Mouse (Mus musculus): ENCODE data around the gene Gm38392. TPM values are rescaled to one million over a fixed set of nuclear protein-coding genes. Genes with fewer than 3 reads are reported as not detected.

Gm38392 gene
- polyA plus RNA-seq, 1 experiment from 2014 or later, result 0.33 TPM

GRCm38 (mm10) chr3:88232301-88232702 is 54.7 kb downstream of the Gm38392 start:
- H3K4me3 ChIP-seq, result no peak overlapping the region
- ATAC-seq (ENCODE audit: low read depth), result peak; percentile 64
- peaks cover 98% of the 10 kb centered on the region for H3K4me1 ChIP-seq (replicated peaks)
- no peaks in the 10 kb centered on the region for H3K27me3 ChIP-seq
- no peak overlapping the region for H3K4me2 ChIP-seq
- WGBS, result 16% methylated on average over 7 of the region's 7 CpGs
- 0 out of 2 replicates have a peak overlapping the region, but pooled peaks have one; percentile 49 for H3K9ac ChIP-seq
- peaks cover 28% of the 10 kb centered on the region for H3K36me3 ChIP-seq
- H3K9me3 ChIP-seq, result no peaks in the 10 kb centered on the region
- H3K27ac ChIP-seq (replicated peaks), result peak overlapping the region; percentile 98

GRCm38 (mm10) chr3:88231061-88231641 is 55.9 kb downstream of the Gm38392 start:
- H3K4me1 ChIP-seq (replicated peaks), result peaks cover 98% of the 10 kb centered on the region
- H3K9ac ChIP-seq, result peak overlapping the region; percentile 53
- H3K4me3 ChIP-seq, result no peak overlapping the region

GRCm38 (mm10) chr3:88230262-88231047 is 56.6 kb downstream of the Gm38392 start:
- no peaks in the 10 kb centered on the region for H3K27me3 ChIP-seq
- peak overlapping the region; percentile 53 for H3K9ac ChIP-seq
- WGBS, result 16% methylated on average over 17 of the region's 17 CpGs
- H3K9me3 ChIP-seq, result no peaks in the 10 kb centered on the region
- H3K4me1 ChIP-seq (replicated peaks), result peaks cover 98% of the 10 kb centered on the region
- peaks cover 45% of the 10 kb centered on the region for H3K36me3 ChIP-seq
- no peak overlapping the region for H3K4me3 ChIP-seq
- H3K27ac ChIP-seq (replicated peaks), result peak overlapping the region; percentile 98
- peak; percentile 9; the same call in 1 of the 2 replicates for ATAC-seq (ENCODE audit: low read depth)
- no peak overlapping the region for H3K4me2 ChIP-seq

More at GRCm38 (mm10) chr3:88231061-88231641, 55.9 kb downstream of the Gm38392 start:
- no peaks in the 10 kb centered on the region for H3K27me3 ChIP-seq
- H3K9me3 ChIP-seq, result no peaks in the 10 kb centered on the region
- 5% methylated on average over 1 of the region's 1 CpGs for WGBS
- ATAC-seq (ENCODE audit: low read depth), result peak; percentile 75
- H3K27ac ChIP-seq (replicated peaks), result peak overlapping the region; percentile 98
- H3K4me2 ChIP-seq, result no peak overlapping the region
- H3K36me3 ChIP-seq, result peaks cover 38% of the 10 kb centered on the region

GRCm38 (mm10) chr3:88229526-88229925 is 57.5 kb downstream of the Gm38392 start:
- peaks cover 54% of the 10 kb centered on the region for H3K36me3 ChIP-seq
- WGBS, result 49% methylated on average over 6 of the region's 6 CpGs
- no peak for ATAC-seq (ENCODE audit: low read depth)
- H3K9ac ChIP-seq, result peak overlapping the region; percentile 53
- no peaks in the 10 kb centered on the region for H3K27me3 ChIP-seq
- H3K4me1 ChIP-seq (replicated peaks), result peaks cover 100% of the 10 kb centered on the region
- H3K4me3 ChIP-seq, result no peak overlapping the region
- H3K9me3 ChIP-seq, result no peaks in the 10 kb centered on the region
- H3K4me2 ChIP-seq, result no peak overlapping the region
- peak overlapping the region; percentile 98 for H3K27ac ChIP-seq (replicated peaks)

- Histone ChIP-seq H3K9me3 (no peaks in the 10 kb centered on the region), H3K36me3 (peaks cover 60% of the 10 kb centered on the region), H3K4me2 (peak overlapping the region; percentile 15), H3K27me3 (no peaks in the 10 kb centered on the region), H3K4me3 (no peak overlapping the region), H3K4me1 (replicated peaks) (peaks cover 100% of the 10 kb centered on the region), H3K9ac (peak overlapping the region; percentile 53), H3K27ac (replicated peaks) (peak overlapping the region; percentile 98)
- ATAC-seq (ENCODE audit: low read depth), result no peak
- WGBS, result 39% methylated on average over 4 of the region's 4 CpGs
Observed at GRCm38 (mm10) chr3:88228906-88229305, 58.1 kb downstream of the Gm38392 start.

- Histone ChIP-seq H3K27me3 (no peaks in the 10 kb centered on the region), H3K4me2 (peak overlapping the region; percentile 15), H3K27ac (replicated peaks) (peak overlapping the region; percentile 98), H3K4me1 (replicated peaks) (peaks cover 100% of the 10 kb centered on the region), H3K4me3 (no peak overlapping the region), H3K9me3 (no peaks in the 10 kb centered on the region), H3K36me3 (peaks cover 70% of the 10 kb centered on the region), H3K9ac (peak overlapping the region; percentile 53)
- WGBS, result 3% methylated on average over 6 of the region's 6 CpGs
- ATAC-seq (ENCODE audit: low read depth), result peak; percentile 2
Observed at GRCm38 (mm10) chr3:88227976-88228375, 59.0 kb downstream of the Gm38392 start.

GRCm38 (mm10) chr3:88227260-88227659 is 59.8 kb downstream of the Gm38392 start:
- 18% methylated on average over 4 of the region's 4 CpGs for WGBS
- H3K4me2 ChIP-seq, result 0 out of 2 replicates have a peak overlapping the region, but pooled peaks have one; percentile 15
- ATAC-seq (ENCODE audit: low read depth), result no peak
- peaks cover 76% of the 10 kb centered on the region for H3K36me3 ChIP-seq
- H3K4me1 ChIP-seq (replicated peaks), result peaks cover 100% of the 10 kb centered on the region
- H3K27me3 ChIP-seq, result no peaks in the 10 kb centered on the region
- no peaks in the 10 kb centered on the region for H3K9me3 ChIP-seq
- H3K4me3 ChIP-seq, result no peak overlapping the region
- H3K27ac ChIP-seq (replicated peaks), result peak overlapping the region; percentile 98
- H3K9ac ChIP-seq, result peak overlapping the region; percentile 53; the same call in 1 of the 2 replicates

- H3K4me3 ChIP-seq, result no peak overlapping the region
- WGBS, result 55% methylated on average over 10 of the region's 10 CpGs
- peak overlapping the region; percentile 98 for H3K27ac ChIP-seq (replicated peaks)
- H3K4me1 ChIP-seq (replicated peaks), result peaks cover 100% of the 10 kb centered on the region
- H3K9ac ChIP-seq, result peak overlapping the region; percentile 63
- peaks cover 82% of the 10 kb centered on the region for H3K36me3 ChIP-seq
- ATAC-seq (ENCODE audit: low read depth), result 0 out of 2 replicates have a peak, but pooled peaks have one; percentile 4
- no peaks in the 10 kb centered on the region for H3K27me3 ChIP-seq
- H3K9me3 ChIP-seq, result no peaks in the 10 kb centered on the region
- no peak overlapping the region for H3K4me2 ChIP-seq
Observed at GRCm38 (mm10) chr3:88226101-88226845, 60.7 kb downstream of the Gm38392 start.

- H3K36me3 ChIP-seq, result peaks cover 90% of the 10 kb centered on the region
- H3K4me2 ChIP-seq, result 0 out of 2 replicates have a peak overlapping the region, but pooled peaks have one; percentile 13
- H3K9ac ChIP-seq, result peak overlapping the region; percentile 63
- H3K27ac ChIP-seq (replicated peaks), result peak overlapping the region; percentile 98
- H3K4me1 ChIP-seq (replicated peaks), result peaks cover 100% of the 10 kb centered on the region
- H3K9me3 ChIP-seq, result no peaks in the 10 kb centered on the region
- peaks cover 9% of the 10 kb centered on the region for H3K27me3 ChIP-seq
- WGBS, result 68% methylated on average over 2 of the region's 2 CpGs
- no peak overlapping the region for H3K4me3 ChIP-seq
- ATAC-seq (ENCODE audit: low read depth), result no peak
Observed at GRCm38 (mm10) chr3:88224929-88225328, 62.1 kb downstream of the Gm38392 start.

- Histone ChIP-seq H3K4me2 (peak overlapping the region; percentile 88), H3K4me1 (replicated peaks) (peaks cover 97% of the 10 kb centered on the region), H3K9me3 (no peaks in the 10 kb centered on the region), H3K4me3 (no peak overlapping the region), H3K27me3 (peaks cover 24% of the 10 kb centered on the region), H3K9ac (peak overlapping the region; percentile 63), H3K27ac (replicated peaks) (peak overlapping the region; percentile 98), H3K36me3 (peaks cover 69% of the 10 kb centered on the region)
- WGBS, result 31% methylated on average over 6 of the region's 6 CpGs
- ATAC-seq (ENCODE audit: low read depth), result peak; percentile 12; the same call in 1 of the 2 replicates
Observed at GRCm38 (mm10) chr3:88222446-88222845, 64.6 kb downstream of the Gm38392 start.

- WGBS, result 20% methylated on average over 12 of the region's 12 CpGs
- H3K36me3 ChIP-seq, result peaks cover 64% of the 10 kb centered on the region
- H3K4me1 ChIP-seq (replicated peaks), result peaks cover 97% of the 10 kb centered on the region
- ATAC-seq (ENCODE audit: low read depth), result peak; percentile 78
- no peaks in the 10 kb centered on the region for H3K9me3 ChIP-seq
- peak overlapping the region; percentile 98 for H3K27ac ChIP-seq (replicated peaks)
- H3K9ac ChIP-seq, result peak overlapping the region; percentile 98
- H3K4me3 ChIP-seq, result peak overlapping the region; percentile 11; the same call in 1 of the 2 replicates
- H3K27me3 ChIP-seq, result peaks cover 29% of the 10 kb centered on the region
- H3K4me2 ChIP-seq, result peak overlapping the region; percentile 88
Observed at GRCm38 (mm10) chr3:88221519-88222390, 65.3 kb downstream of the Gm38392 start.
